In genomic region chr4:118425374-118425773, GRCm38 (mm10) we compare ENCODE assay signal across 29 mouse cellular contexts. TPM values are rescaled to one million over a fixed set of nuclear protein-coding genes. Genes with fewer than 3 reads are reported as not detected.
DNase-seq lines count a peak whose midpoint lies in the region; ATAC-seq and TF ChIP-seq lines count a peak whose summit lies in the region.
"Had no signal": no experiment of that assay in that cellular context is flagged by ENCODE, and none has a peak within 500 bp of the region (broad histone marks: within the 10 kb centered on the region; RNA-seq: fewer than 3 reads in every experiment).

No protein-coding gene starts in this region.

- WGBS in hindbrain, embryonic 12.5 days = 96% methylated on average over 1 of the region's 1 CpGs
- WGBS in hindbrain, embryonic 13.5 days = 97% methylated on average over 1 of the region's 1 CpGs
- WGBS in bone marrow, adult 2 months = 90% methylated on average over 1 of the region's 1 CpGs
- 86% methylated on average over 1 of the region's 1 CpGs for WGBS in liver, embryonic 15.5 days (ENCODE audit: insufficient replicate concordance)
- WGBS in intestine, postnatal 0 days = 85% methylated on average over 1 of the region's 1 CpGs
- WGBS in heart, embryonic 11.5 days (ENCODE audit: insufficient replicate concordance) = 96% methylated on average over 1 of the region's 1 CpGs

- no peak overlapping the region for H3K4me3 ChIP-seq in hindbrain, embryonic 12.5 days
- no peak overlapping the region for H3K4me3 ChIP-seq in hindbrain, embryonic 13.5 days
- no peak overlapping the region for H3K4me3 ChIP-seq in bone marrow, adult 2 months (replicated peaks; ENCODE audit: control insufficient read depth, low read depth, low read length)
- no peak overlapping the region for H3K4me3 ChIP-seq in liver, embryonic 15.5 days (replicated peaks)
- no peak overlapping the region for H3K4me3 ChIP-seq in intestine, postnatal 0 days (ENCODE audit: low read depth, low read length)
- no peak overlapping the region for H3K4me3 ChIP-seq in heart, embryonic 11.5 days (ENCODE audit: low read depth, low read length)
- H3K4me3 ChIP-seq: embryonic facial prominence, embryonic 13.5 days; forebrain, embryonic 10.5 days; gastrocnemius, adult 2 months; heart, embryonic 12.5 days; hindbrain, embryonic 15.5 days had no signal

- TF ChIP-seq CTCF in bone marrow, adult 2 months (IDR thresholded peaks at IDR 0.05; ENCODE audit: control insufficient read depth, insufficient read depth, low read length) = no peak
- no peak for TF ChIP-seq CTCF in intestine, postnatal 0 days (IDR thresholded peaks at IDR 0.05; ENCODE audit: low read depth)

- peaks cover 28% of the 10 kb centered on the region for H3K4me1 ChIP-seq in hindbrain, embryonic 12.5 days
- H3K4me1 ChIP-seq in hindbrain, embryonic 13.5 days (replicated peaks) = peaks cover 34% of the 10 kb centered on the region
- H3K4me1 ChIP-seq in bone marrow, adult 2 months (ENCODE audit: control insufficient read depth, insufficient read depth, low read length) = peaks cover 10% of the 10 kb centered on the region
- H3K4me1 ChIP-seq in liver, embryonic 15.5 days (replicated peaks) = peaks cover 73% of the 10 kb centered on the region
- H3K4me1 ChIP-seq in intestine, postnatal 0 days (replicated peaks; ENCODE audit: control insufficient read depth, insufficient read depth, low read length) = peaks cover 16% of the 10 kb centered on the region; the same call in 1 of the 2 replicates
- peaks cover 25% of the 10 kb centered on the region for H3K4me1 ChIP-seq in heart, embryonic 11.5 days (ENCODE audit: control insufficient read depth, insufficient read depth, low read length)

- H3K4me2 ChIP-seq in hindbrain, embryonic 12.5 days (replicated peaks) = no peak overlapping the region
- H3K4me2 ChIP-seq in hindbrain, embryonic 13.5 days = no peak overlapping the region
- no peak overlapping the region for H3K4me2 ChIP-seq in liver, embryonic 15.5 days
- H3K4me2 ChIP-seq in intestine, postnatal 0 days (replicated peaks; ENCODE audit: low read depth) = no peak overlapping the region
- no peak overlapping the region for H3K4me2 ChIP-seq in heart, embryonic 11.5 days
- H3K4me2 ChIP-seq: embryonic facial prominence, embryonic 13.5 days; heart, embryonic 12.5 days; hindbrain, embryonic 15.5 days had no signal

- H3K27ac ChIP-seq in hindbrain, embryonic 12.5 days = no peak overlapping the region
- H3K27ac ChIP-seq in hindbrain, embryonic 13.5 days = no peak overlapping the region
- peak overlapping the region; percentile 55 for H3K27ac ChIP-seq in bone marrow, adult 2 months (ENCODE audit: control insufficient read depth, insufficient read depth, low read depth, low read length, poor library complexity)
- H3K27ac ChIP-seq in liver, embryonic 15.5 days (replicated peaks) = peak overlapping the region; percentile 91
- H3K27ac ChIP-seq in intestine, postnatal 0 days (ENCODE audit: low read depth, low read length) = no peak overlapping the region
- H3K27ac ChIP-seq in heart, embryonic 11.5 days (ENCODE audit: low read depth, low read length) = no peak overlapping the region
- H3K27ac ChIP-seq: embryonic facial prominence, embryonic 13.5 days; forebrain, embryonic 10.5 days; gastrocnemius, adult 2 months; hindbrain, embryonic 15.5 days; kidney, postnatal 0 days; macrophage had no signal

- peak overlapping the region; percentile 18; the same call in 1 of the 2 replicates for H3K9ac ChIP-seq in hindbrain, embryonic 12.5 days
- no peak overlapping the region for H3K9ac ChIP-seq in hindbrain, embryonic 13.5 days
- no peak overlapping the region for H3K9ac ChIP-seq in liver, embryonic 15.5 days
- no peak overlapping the region for H3K9ac ChIP-seq in intestine, postnatal 0 days (ENCODE audit: low read depth, low read length)
- no peak overlapping the region for H3K9ac ChIP-seq in heart, embryonic 11.5 days (ENCODE audit: low read depth, low read length)
- H3K9ac ChIP-seq: embryonic facial prominence, embryonic 13.5 days; heart, embryonic 12.5 days; hindbrain, embryonic 15.5 days had no signal

- peak; percentile 27 for DNase-seq in splenic B cell, adult 2 months (ENCODE audit: low read depth, low spot score)
- DNase-seq in cerebellum, adult 8-10 months = no peak
- DNase-seq: adrenal gland, postnatal 36 days; cerebellum, postnatal 10 days; gastrocnemius, adult 2 months; gastrocnemius, postnatal 36 days; heart, adult 18-20 months; heart, postnatal 4 days; kidney, adult 2 months; kidney, postnatal 4 days; midbrain, embryonic 14.5 days; right cerebral cortex, postnatal 25 days; thymus, postnatal 25 days had no signal

- peaks cover 26% of the 10 kb centered on the region for H3K36me3 ChIP-seq in hindbrain, embryonic 12.5 days
- peaks cover 25% of the 10 kb centered on the region for H3K36me3 ChIP-seq in hindbrain, embryonic 13.5 days
- H3K36me3 ChIP-seq in liver, embryonic 15.5 days (replicated peaks) = peaks cover 27% of the 10 kb centered on the region
- H3K36me3 ChIP-seq in splenic B cell, adult 2 months (ENCODE audit: control insufficient read depth, insufficient read depth, low read length, poor library complexity, severe bottlenecking) = peaks cover 5% of the 10 kb centered on the region; the same call in 1 of the 2 replicates
- peaks cover 7% of the 10 kb centered on the region for H3K36me3 ChIP-seq in intestine, postnatal 0 days (ENCODE audit: control insufficient read depth, insufficient read depth)
- H3K36me3 ChIP-seq in heart, embryonic 11.5 days (ENCODE audit: control insufficient read depth, insufficient read depth, low read length) = peaks cover 5% of the 10 kb centered on the region; the same call in 1 of the 2 replicates

- H3K9me3 ChIP-seq in hindbrain, embryonic 12.5 days (replicated peaks) = no peaks in the 10 kb centered on the region
- H3K9me3 ChIP-seq in hindbrain, embryonic 13.5 days = no peaks in the 10 kb centered on the region
- H3K9me3 ChIP-seq in liver, embryonic 15.5 days (replicated peaks) = no peaks in the 10 kb centered on the region
- no peaks in the 10 kb centered on the region for H3K9me3 ChIP-seq in intestine, postnatal 0 days (ENCODE audit: control insufficient read depth)
- no peaks in the 10 kb centered on the region for H3K9me3 ChIP-seq in heart, embryonic 11.5 days (replicated peaks; ENCODE audit: control insufficient read depth, low read length)
- H3K9me3 ChIP-seq: embryonic facial prominence, embryonic 13.5 days; forebrain, embryonic 10.5 days; heart, embryonic 12.5 days; hindbrain, embryonic 15.5 days had no signal

- no peak for TF ChIP-seq POLR2A in bone marrow, adult 2 months (IDR thresholded peaks at IDR 0.05; ENCODE audit: borderline replicate concordance, control insufficient read depth, low read depth, low read length)

- H3K27me3 ChIP-seq in hindbrain, embryonic 12.5 days = no peaks in the 10 kb centered on the region
- H3K27me3 ChIP-seq in hindbrain, embryonic 13.5 days = no peaks in the 10 kb centered on the region
- H3K27me3 ChIP-seq in liver, embryonic 15.5 days = no peaks in the 10 kb centered on the region
- no peaks in the 10 kb centered on the region for H3K27me3 ChIP-seq in splenic B cell, adult 2 months (ENCODE audit: control insufficient read depth, insufficient read depth, low read length, poor library complexity, severe bottlenecking)
- H3K27me3 ChIP-seq in intestine, postnatal 0 days (replicated peaks; ENCODE audit: control insufficient read depth, insufficient read depth, low read length) = no peaks in the 10 kb centered on the region
- H3K27me3 ChIP-seq in heart, embryonic 11.5 days (ENCODE audit: control insufficient read depth, insufficient read depth, low read length) = no peaks in the 10 kb centered on the region
- H3K27me3 ChIP-seq: embryonic facial prominence, embryonic 13.5 days; heart, embryonic 12.5 days; hindbrain, embryonic 15.5 days had no signal

- no peak for ATAC-seq in hindbrain, embryonic 12.5 days (ENCODE audit: low FRiP score)
- no peak for ATAC-seq in hindbrain, embryonic 13.5 days (ENCODE audit: low FRiP score)
- no peak for ATAC-seq in liver, embryonic 15.5 days (ENCODE audit: insufficient read depth)
- ATAC-seq in intestine, postnatal 0 days = no peak
- no peak for ATAC-seq in heart, embryonic 11.5 days (replicated peaks; ENCODE audit: insufficient number of reproducible peaks, low FRiP score, low TSS enrichment)
- ATAC-seq: forebrain, embryonic 16.5 days; inflammation-experienced regulatory T-cells, adult 6 months had no signal

RNA-seq across cellular contexts. Expression of gene Elovl1, which starts 2.5 kb away (rescaled TPM):
- polyA plus RNA-seq in hindbrain, embryonic 12.5 days (2016; fragmentation: Nextera tagmentation; extraction: Ambion mirVana) = 38.6 and 41.7 TPM in 2 replicates
- polyA plus RNA-seq in hindbrain, embryonic 13.5 days (2015; fragmentation: Nextera tagmentation; extraction: Ambion mirVana) = 32.9 and 33.3 TPM in 2 replicates
- 36.1 and 99.5 TPM in 2 replicates for polyA plus RNA-seq in bone marrow, adult 2 months (2011; ENCODE audit: insufficient read depth, insufficient read length, low replicate concordance, missing spikeins)
- 83.4 and 93.5 TPM in 2 replicates for polyA plus RNA-seq in liver, embryonic 15.5 days (2015; fragmentation: Nextera tagmentation; extraction: Ambion mirVana)
- 221 and 225 TPM in 2 replicates for polyA plus RNA-seq in intestine, postnatal 0 days (2015; fragmentation: Nextera tagmentation; extraction: Ambion mirVana)
- polyA plus RNA-seq in heart, embryonic 11.5 days (2014; fragmentation: Nextera tagmentation; extraction: Ambion mirVana) = 59.7 and 68.4 TPM in 2 replicates

RNA-seq across cellular contexts. Expression of gene Cdc20, which starts 11.8 kb away (rescaled TPM):
- polyA plus RNA-seq in hindbrain, embryonic 12.5 days (2016; fragmentation: Nextera tagmentation; extraction: Ambion mirVana) = 151 and 168 TPM in 2 replicates
- 56.1 and 66.8 TPM in 2 replicates for polyA plus RNA-seq in hindbrain, embryonic 13.5 days (2015; fragmentation: Nextera tagmentation; extraction: Ambion mirVana)
- 58.8 and 92.1 TPM in 2 replicates for polyA plus RNA-seq in bone marrow, adult 2 months (2011; ENCODE audit: insufficient read depth, insufficient read length, low replicate concordance, missing spikeins)
- 170 and 187 TPM in 2 replicates for polyA plus RNA-seq in liver, embryonic 15.5 days (2015; fragmentation: Nextera tagmentation; extraction: Ambion mirVana)
- 37.3 and 42.7 TPM in 2 replicates for polyA plus RNA-seq in intestine, postnatal 0 days (2015; fragmentation: Nextera tagmentation; extraction: Ambion mirVana)
- polyA plus RNA-seq in heart, embryonic 11.5 days (2014; fragmentation: Nextera tagmentation; extraction: Ambion mirVana) = 169 and 179 TPM in 2 replicates

RNA-seq across cellular contexts. Expression of gene Med8, which starts 16.2 kb away (rescaled TPM):
- 125 and 131 TPM in 2 replicates for polyA plus RNA-seq in hindbrain, embryonic 12.5 days (2016; fragmentation: Nextera tagmentation; extraction: Ambion mirVana)
- 118 and 124 TPM in 2 replicates for polyA plus RNA-seq in hindbrain, embryonic 13.5 days (2015; fragmentation: Nextera tagmentation; extraction: Ambion mirVana)
- 45.2 and 67.4 TPM in 2 replicates for polyA plus RNA-seq in bone marrow, adult 2 months (2011; ENCODE audit: insufficient read depth, insufficient read length, low replicate concordance, missing spikeins)
- 65.5 and 73.5 TPM in 2 replicates for polyA plus RNA-seq in liver, embryonic 15.5 days (2015; fragmentation: Nextera tagmentation; extraction: Ambion mirVana)
- polyA plus RNA-seq in intestine, postnatal 0 days (2015; fragmentation: Nextera tagmentation; extraction: Ambion mirVana) = 71.8 and 76.0 TPM in 2 replicates
- polyA plus RNA-seq in heart, embryonic 11.5 days (2014; fragmentation: Nextera tagmentation; extraction: Ambion mirVana) = 91.1 and 95.1 TPM in 2 replicates

RNA-seq across cellular contexts. Expression of gene Szt2, which starts 16.3 kb away (rescaled TPM):
- 11.5 and 13.6 TPM in 2 replicates for polyA plus RNA-seq in hindbrain, embryonic 12.5 days (2016; fragmentation: Nextera tagmentation; extraction: Ambion mirVana)
- polyA plus RNA-seq in hindbrain, embryonic 13.5 days (2015; fragmentation: Nextera tagmentation; extraction: Ambion mirVana) = 10.6 and 10.9 TPM in 2 replicates
- polyA plus RNA-seq in bone marrow, adult 2 months (2011; ENCODE audit: insufficient read depth, insufficient read length, low replicate concordance, missing spikeins) = 17.0 and 34.6 TPM in 2 replicates
- 2.4 and 2.5 TPM in 2 replicates for polyA plus RNA-seq in liver, embryonic 15.5 days (2015; fragmentation: Nextera tagmentation; extraction: Ambion mirVana)
- polyA plus RNA-seq in intestine, postnatal 0 days (2015; fragmentation: Nextera tagmentation; extraction: Ambion mirVana) = 2.8 and 4.2 TPM in 2 replicates
- polyA plus RNA-seq in heart, embryonic 11.5 days (2014; fragmentation: Nextera tagmentation; extraction: Ambion mirVana) = 6.6 and 7.6 TPM in 2 replicates

RNA-seq across cellular contexts. Expression of gene Mpl, which starts 31.9 kb away (rescaled TPM):
- polyA plus RNA-seq in hindbrain, embryonic 12.5 days (2016; fragmentation: Nextera tagmentation; extraction: Ambion mirVana) = 0.53 and 0.56 TPM in 2 replicates
- polyA plus RNA-seq in hindbrain, embryonic 13.5 days (2015; fragmentation: Nextera tagmentation; extraction: Ambion mirVana) = 0.26 and 0.32 TPM in 2 replicates
- polyA plus RNA-seq in bone marrow, adult 2 months (2011; ENCODE audit: insufficient read depth, insufficient read length, low replicate concordance, missing spikeins) = 10.3 and 13.1 TPM in 2 replicates
- polyA plus RNA-seq in liver, embryonic 15.5 days (2015; fragmentation: Nextera tagmentation; extraction: Ambion mirVana) = 6.3 and 7.3 TPM in 2 replicates
- polyA plus RNA-seq in intestine, postnatal 0 days (2015; fragmentation: Nextera tagmentation; extraction: Ambion mirVana) = 0.05 and 0.10 TPM in 2 replicates
- polyA plus RNA-seq in heart, embryonic 11.5 days (2014; fragmentation: Nextera tagmentation; extraction: Ambion mirVana) = 3.7 and 4.4 TPM in 2 replicates
- polyA plus RNA-seq: forebrain, embryonic 16.5 days; inflammation-experienced regulatory T-cells, adult 6 months; liver, adult 2 months; midbrain, embryonic 14.5 days; neural tube, embryonic 14.5 days had no signal

Comparison
In these comparisons a context has a peak if more than half of its experiments do, and no peak if none do; other contexts are left out.
1. H3K27ac ChIP-seq: peak in bone marrow, adult 2 months (single experiment) and liver, embryonic 15.5 days (single experiment); none in hindbrain, embryonic 12.5 days (single experiment), hindbrain, embryonic 13.5 days (single experiment), intestine, postnatal 0 days (single experiment) and heart, embryonic 11.5 days (single experiment).